24 mouse cellular contexts compared by ENCODE assay signal in the genomic region with DNA sequence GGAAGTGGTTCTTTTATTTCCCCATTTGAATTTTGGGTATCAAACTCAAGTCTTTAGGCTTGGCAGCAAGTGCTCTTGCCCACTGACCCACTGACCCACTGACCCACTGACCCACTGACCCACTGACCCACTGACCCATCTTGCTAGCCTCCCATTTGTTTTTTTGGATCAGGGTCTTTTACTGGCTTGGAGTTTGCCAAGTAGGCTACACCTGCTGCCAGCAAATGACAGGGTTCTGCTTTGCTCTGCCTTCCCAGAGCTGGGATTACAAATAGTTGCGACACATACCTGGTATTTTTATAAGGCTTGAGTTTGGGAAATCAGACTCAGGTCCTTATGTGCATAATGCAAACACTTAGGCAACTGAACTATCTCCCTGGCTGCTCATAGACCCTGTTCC.
DNase-seq lines count a peak whose midpoint lies in the region; ATAC-seq and TF ChIP-seq lines count a peak whose summit lies in the region.
"Had no signal": no experiment of that assay in that cellular context is flagged by ENCODE, and none has a peak within 500 bp of the region (broad histone marks: within the 10 kb centered on the region; RNA-seq: fewer than 3 reads in every experiment).

No protein-coding gene starts in this region.

- no peak overlapping the region for H3K9ac ChIP-seq in liver, adult 2 months (ENCODE audit: low read depth, low read length)
- H3K9ac ChIP-seq: embryonic facial prominence, embryonic 12.5 days; embryonic facial prominence, embryonic 15.5 days; forebrain, embryonic 12.5 days; forebrain, embryonic 15.5 days; heart, embryonic 12.5 days; heart, embryonic 15.5 days; hindbrain, embryonic 13.5 days; intestine, embryonic 15.5 days had no signal

- H3K4me1 ChIP-seq in liver, adult 2 months (ENCODE audit: control insufficient read depth, insufficient read depth, low read length), result peaks cover 7% of the 10 kb centered on the region; the same call in 1 of the 2 replicates
- H3K4me1 ChIP-seq: embryonic facial prominence, embryonic 12.5 days; embryonic facial prominence, embryonic 15.5 days; forebrain, embryonic 12.5 days; forebrain, embryonic 15.5 days; hindbrain, embryonic 10.5 days; hindbrain, embryonic 13.5 days; intestine, embryonic 15.5 days had no signal

- ATAC-seq in granulocyte monocyte progenitor cell, adult 5-6 weeks (replicated peaks; ENCODE audit: poor library complexity, severe bottlenecking), result peak; percentile 20; the same call in 1 of the 2 replicates
- ATAC-seq: CD4-positive, CD25-positive, alpha-beta regulatory T cell, adult 4 months; forebrain, embryonic 15.5 days; hindbrain, embryonic 16.5 days; intestine, embryonic 15.5 days had no signal

- H3K36me3 ChIP-seq in liver, adult 2 months (ENCODE audit: control insufficient read depth, insufficient read depth, low read length), result no peaks in the 10 kb centered on the region
- H3K36me3 ChIP-seq: embryonic facial prominence, embryonic 12.5 days; embryonic facial prominence, embryonic 15.5 days; forebrain, embryonic 12.5 days; forebrain, embryonic 15.5 days; heart, embryonic 12.5 days; heart, embryonic 15.5 days; hindbrain, embryonic 10.5 days; hindbrain, embryonic 13.5 days; intestine, embryonic 15.5 days had no signal

- H3K27me3 ChIP-seq in liver, adult 2 months (ENCODE audit: control insufficient read depth, insufficient read depth, low read length), result no peaks in the 10 kb centered on the region
- H3K27me3 ChIP-seq: embryonic facial prominence, embryonic 12.5 days; embryonic facial prominence, embryonic 15.5 days; forebrain, embryonic 12.5 days; forebrain, embryonic 15.5 days; heart, embryonic 12.5 days; heart, embryonic 15.5 days; hindbrain, embryonic 13.5 days; intestine, embryonic 15.5 days had no signal

- DNase-seq in adrenal gland, postnatal 25 days, result peak; percentile 7
- DNase-seq in adrenal gland, adult 8-10 months, result no peak
- DNase-seq in liver, adult 2 months (ENCODE audit: extremely low read depth, low read depth, low spot score), result peak; percentile 82
- DNase-seq in liver, result no peak
- DNase-seq in fat pad, adult 2 months (ENCODE audit: extremely low read depth, low read depth, low spot score), result peak; percentile 1
- DNase-seq in urinary bladder, postnatal 14 days (ENCODE audit: low spot score), result no peak
- DNase-seq: cerebellum, adult 18-20 months; gastrocnemius, postnatal 10 days; gastrocnemius, postnatal 36 days; heart, postnatal 36 days; kidney, adult 11 months; kidney, adult 9 months had no signal

- 29% methylated on average over 1 of the region's 1 CpGs for WGBS in liver, adult 2 months

- no peaks in the 10 kb centered on the region for H3K79me2 ChIP-seq in liver, adult 2 months (ENCODE audit: control insufficient read depth, insufficient read depth, low read length)

- no peak for TF ChIP-seq CTCF in liver, adult 2 months (IDR thresholded peaks at IDR 0.05; ENCODE audit: low read depth, low read length)

- no peak for TF ChIP-seq POLR2A in liver, adult 2 months (IDR thresholded peaks at IDR 0.05; ENCODE audit: extremely low read depth, insufficient read depth, low read length)

- H3K27ac ChIP-seq in liver, adult 2 months (replicated peaks; ENCODE audit: insufficient read depth, low read depth, low read length), result no peak overlapping the region
- H3K27ac ChIP-seq: embryonic facial prominence, embryonic 12.5 days; embryonic facial prominence, embryonic 15.5 days; forebrain, embryonic 12.5 days; forebrain, embryonic 15.5 days; heart, embryonic 15.5 days; hindbrain, embryonic 10.5 days; hindbrain, embryonic 13.5 days; intestine, embryonic 15.5 days had no signal

- no peak overlapping the region for H3K4me3 ChIP-seq in liver, adult 2 months (ENCODE audit: insufficient read depth, low read depth, low read length)
- H3K4me3 ChIP-seq: embryonic facial prominence, embryonic 12.5 days; embryonic facial prominence, embryonic 15.5 days; forebrain, embryonic 12.5 days; forebrain, embryonic 15.5 days; heart, embryonic 12.5 days; heart, embryonic 15.5 days; hindbrain, embryonic 10.5 days; hindbrain, embryonic 13.5 days; intestine, embryonic 15.5 days had no signal

Comparison
In these comparisons a context has a peak if more than half of its experiments do, and no peak if none do; other contexts are left out.
1. DNase-seq: peak in adrenal gland, postnatal 25 days (single experiment), liver, adult 2 months (single experiment) and fat pad, adult 2 months (single experiment); none in adrenal gland, adult 8-10 months (single experiment), liver (single experiment) and urinary bladder, postnatal 14 days (single experiment).